Mouse (Mus musculus): Measurements from ENCODE around the gene Rhobtb1.
A peak's percentile ranks its signal among the peaks of the same experiment; 100 is the strongest.

Rhobtb1 gene

DNA sequence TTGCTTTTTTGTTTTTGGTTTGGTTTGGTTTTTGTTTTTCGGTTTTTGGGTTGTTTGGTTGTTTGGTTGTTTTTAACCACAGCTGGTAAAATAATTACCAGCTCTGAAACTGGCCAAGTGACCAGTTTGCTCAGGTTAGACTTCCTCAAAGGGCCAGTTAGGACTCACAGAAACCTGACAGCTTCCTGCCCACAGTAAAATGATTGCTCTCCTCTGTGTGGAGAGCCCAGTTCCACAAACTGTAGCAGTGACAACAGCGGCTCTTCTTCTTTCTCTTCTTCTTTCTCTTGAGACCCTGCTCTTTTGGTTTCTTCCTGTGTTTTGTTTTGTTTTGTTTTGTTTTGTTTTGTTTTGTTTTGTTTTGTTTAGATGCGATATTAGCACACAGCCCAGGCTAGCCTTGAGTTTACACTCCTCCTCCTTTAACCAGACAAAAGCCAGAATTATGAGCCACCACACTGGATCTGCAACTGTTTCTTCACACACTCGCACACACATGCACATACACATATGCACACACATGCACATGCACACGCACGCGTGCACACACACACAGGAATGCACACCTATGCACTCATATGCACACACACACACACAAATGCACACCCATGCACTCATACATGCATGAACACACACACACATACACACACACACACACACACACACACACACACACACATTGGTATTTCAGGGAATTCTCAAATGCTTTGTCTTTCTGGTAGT is 96.2 kb downstream of the Rhobtb1 start:
- DNase-seq (ENCODE audit: low read depth) = no peak

DNA sequence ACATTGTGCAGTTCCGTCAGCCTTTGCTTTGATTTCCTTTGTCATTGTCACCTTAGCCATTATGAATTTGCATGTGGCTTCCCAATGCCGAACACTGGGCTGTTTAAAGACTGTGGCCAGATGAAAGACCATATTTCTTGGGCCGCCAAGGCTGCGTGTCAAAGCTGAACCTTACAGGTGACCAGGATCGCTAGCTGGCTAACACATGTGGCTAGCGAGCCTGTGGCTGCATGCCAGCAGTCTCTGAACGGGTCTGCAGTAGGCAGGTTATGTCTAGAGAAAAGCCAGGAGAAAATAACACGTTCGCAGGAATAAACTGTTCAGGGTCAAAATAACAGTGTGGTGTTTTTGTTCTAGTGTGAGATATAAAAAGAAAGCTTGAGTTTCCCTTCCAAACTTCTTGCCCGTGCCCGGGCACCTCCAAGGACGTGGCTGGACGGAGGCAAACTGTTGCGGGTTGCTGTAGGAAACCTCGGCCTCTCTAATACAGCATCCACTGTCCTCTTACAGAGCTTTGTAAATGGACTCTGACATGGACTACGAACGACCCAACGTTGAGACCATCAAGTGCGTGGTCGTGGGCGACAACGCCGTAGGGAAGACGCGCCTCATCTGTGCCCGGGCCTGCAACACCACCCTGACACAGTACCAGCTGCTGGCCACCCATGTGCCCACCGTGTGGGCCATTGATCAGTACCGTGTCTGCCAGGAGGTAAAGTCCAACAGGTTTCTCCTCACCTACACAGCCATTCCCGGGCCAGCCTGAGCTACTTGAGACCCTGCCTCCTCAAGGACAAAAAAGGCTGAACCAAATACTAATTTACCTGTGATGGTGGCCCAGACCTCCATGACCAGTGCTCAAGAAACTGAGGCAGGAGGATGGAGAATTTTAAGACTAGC is 97.3 kb downstream of the Rhobtb1 start:
- no peak for DNase-seq (ENCODE audit: low read depth)

DNA sequence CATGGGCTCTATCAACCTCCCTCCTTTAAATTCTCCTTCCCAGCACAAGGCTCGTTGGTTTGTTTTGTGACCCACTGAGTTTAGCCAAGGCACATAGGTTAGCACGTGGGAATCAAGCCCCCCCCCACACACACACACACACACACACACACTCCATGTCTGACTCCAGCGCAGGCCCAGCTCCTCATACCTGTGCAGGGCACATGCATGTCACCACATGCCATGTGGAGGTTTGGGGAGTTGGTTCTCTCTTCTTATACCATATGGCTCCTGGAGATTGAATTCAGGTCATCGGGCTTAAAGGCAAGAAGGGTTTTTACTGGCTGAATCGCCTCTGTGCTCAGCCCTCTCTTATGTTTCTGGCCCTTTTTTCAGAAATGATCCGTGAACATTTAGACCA is 100.0 kb downstream of the Rhobtb1 start:
- DNase-seq (ENCODE audit: low read depth) = no peak

DNA sequence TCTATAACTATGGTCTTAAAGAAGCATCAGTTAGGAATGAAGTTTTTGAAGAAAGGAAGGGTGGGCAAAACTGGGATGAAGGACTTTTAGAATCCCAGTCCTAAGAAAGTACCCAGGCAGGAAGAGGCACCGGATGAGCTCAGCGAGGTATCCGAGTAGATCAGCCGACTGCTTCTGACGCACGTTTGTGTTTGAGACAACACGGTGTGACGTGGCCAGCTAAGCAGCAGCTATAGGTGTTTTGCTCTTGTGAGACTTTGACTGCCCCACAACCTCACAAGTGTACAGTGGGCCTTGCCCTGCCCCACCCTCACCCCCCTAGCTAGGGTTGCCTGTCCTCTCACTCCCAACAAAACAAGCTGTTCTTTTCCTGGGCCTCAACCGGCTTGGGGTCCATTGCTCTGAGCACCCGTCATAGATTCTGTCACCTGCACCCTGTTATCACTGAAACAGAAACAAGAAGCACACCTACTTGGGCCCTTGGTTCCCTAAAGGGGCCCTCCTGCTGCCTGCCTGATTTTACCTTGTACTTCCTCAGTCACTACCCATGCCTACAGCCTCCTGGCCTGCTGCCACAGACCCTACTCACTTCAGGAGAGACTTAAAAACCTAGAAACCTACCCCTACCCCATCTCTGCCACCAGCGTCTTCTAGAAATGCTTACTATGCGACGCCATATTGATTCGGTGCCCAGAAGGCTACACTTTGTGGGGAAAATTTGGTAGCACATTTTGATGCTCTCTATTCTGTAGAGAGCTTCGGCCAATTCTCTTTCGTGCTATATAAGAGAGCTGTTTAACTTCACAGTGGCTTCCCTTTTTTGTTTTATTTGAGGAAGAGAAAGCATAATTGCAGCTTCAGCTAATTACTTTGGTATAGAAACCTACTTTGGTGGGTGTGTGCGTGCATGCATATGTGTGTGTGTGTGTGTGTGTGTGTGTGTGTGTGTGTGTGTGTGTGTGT is 101.2 kb downstream of the Rhobtb1 start:
- no peak for DNase-seq (ENCODE audit: low read depth)

DNA sequence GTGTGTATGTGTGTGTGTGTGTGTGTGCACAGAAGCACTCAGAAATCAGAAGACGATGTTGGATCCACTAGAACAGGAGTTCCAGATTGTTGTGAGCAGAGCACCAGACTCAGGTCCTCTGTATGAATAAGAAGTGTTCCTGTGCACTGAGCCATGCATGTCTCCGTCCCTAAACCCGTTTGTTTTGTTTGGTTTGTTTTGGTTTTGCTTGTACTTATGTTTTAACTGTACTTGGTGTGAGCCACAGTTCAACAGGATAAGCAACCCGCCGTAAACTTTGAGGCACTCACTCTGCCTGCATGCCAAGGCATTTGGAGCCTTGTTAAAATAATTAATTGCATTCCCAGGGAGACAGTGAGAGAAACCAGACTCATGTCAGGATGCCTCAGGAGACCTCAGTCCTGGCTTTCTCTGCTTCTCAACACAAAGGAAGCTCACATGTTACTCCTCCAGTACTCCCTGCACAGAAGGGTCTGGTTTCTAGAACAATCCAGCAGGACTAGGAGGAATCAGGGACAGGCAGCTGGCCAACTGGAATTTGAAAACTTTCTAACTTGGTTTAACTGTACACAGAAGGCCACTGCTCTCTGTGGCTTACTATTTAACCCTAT is 101.9 kb downstream of the Rhobtb1 start:
- DNase-seq (ENCODE audit: low read depth) = no peak

DNA sequence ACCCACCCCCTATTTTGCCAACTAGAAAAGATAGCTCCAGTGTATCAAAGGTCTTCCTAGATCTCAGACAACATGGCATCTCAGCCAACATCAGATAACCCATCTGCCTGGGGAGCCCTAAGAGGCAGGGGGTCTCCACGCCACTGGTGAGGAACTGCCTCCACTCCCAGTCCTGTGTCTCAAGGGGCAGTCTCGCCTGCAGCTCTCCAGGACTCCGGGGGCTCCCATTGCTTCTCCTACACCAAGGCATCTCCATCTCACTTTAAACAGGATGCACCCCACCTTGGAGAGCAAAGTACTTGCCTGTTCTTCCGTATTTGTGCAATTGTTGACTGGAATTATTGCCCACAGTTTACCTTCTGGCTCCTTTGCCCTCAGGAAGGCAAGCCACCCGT is 102.4 kb downstream of the Rhobtb1 start:
- no peak for DNase-seq (ENCODE audit: low read depth)

DNA sequence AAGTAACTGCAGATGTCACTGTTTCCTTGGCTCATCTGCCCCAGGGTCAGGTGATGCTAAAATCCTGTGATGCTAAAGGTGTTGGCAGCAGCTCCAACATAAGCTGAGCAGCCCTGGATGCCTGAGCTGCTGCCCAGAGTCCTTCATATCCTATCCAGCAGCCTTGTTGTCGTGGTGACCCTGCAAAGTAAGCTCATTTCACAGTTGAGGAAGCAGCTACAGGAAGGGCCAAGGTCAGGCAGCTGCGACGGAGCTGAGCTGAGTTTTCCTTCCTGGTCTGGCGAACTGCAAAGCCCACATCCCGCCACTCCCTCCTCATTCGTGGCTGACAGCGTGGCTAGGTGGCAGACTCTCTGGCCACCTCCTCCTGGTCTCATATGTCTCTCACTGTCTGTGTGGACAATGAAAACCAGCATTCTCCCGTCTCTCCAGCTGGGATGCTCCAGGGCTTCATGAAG is 103.2 kb downstream of the Rhobtb1 start:
- no peak for DNase-seq (ENCODE audit: low read depth)

DNA sequence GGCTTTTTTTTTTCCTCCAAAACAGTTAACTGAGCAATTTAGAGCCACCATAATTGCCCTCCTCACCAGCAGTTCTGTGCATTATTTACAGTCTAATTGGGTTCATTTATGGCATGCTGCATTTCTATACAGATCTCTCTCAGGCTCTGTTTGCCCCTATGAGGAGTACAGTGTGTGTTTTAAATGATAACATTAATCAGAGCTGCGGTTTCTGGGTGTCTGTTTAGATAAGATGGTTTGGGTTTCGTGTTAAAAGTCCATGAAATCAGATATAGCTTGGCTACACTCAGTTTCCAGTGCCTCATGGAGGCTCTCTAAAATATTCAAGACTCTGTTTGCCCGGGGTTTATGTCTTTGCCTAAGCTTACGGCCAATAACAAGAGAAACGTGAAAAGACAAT is 104.4 kb downstream of the Rhobtb1 start:
- DNase-seq (ENCODE audit: low read depth) = peak; percentile 21

DNA sequence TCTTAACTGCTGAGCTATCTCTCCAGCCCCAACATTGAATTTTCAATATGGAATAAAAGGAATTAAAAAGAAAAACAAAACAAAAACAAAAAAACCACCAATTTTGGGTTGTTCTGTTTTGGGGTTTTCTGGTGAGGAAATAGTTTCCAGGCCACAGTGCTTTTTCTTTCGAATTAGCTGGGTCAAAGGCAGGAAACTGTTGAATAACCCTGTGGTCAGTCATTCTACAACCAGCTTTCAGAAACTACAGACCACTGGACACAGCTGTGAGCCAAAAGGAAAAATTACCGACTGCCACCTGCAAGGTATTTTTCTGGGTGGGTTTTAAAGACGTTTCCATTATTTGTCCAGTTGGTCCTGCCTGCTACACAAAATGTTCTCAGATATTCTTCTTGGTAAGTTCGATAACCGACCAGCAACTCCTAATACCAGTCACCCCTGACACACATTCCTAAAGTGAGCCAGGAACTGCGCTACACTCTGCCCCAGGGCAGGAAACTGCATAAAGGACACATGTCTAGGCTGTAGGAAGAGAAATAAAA is 106.4 kb downstream of the Rhobtb1 start:
- DNase-seq (ENCODE audit: low read depth) = no peak

DNA sequence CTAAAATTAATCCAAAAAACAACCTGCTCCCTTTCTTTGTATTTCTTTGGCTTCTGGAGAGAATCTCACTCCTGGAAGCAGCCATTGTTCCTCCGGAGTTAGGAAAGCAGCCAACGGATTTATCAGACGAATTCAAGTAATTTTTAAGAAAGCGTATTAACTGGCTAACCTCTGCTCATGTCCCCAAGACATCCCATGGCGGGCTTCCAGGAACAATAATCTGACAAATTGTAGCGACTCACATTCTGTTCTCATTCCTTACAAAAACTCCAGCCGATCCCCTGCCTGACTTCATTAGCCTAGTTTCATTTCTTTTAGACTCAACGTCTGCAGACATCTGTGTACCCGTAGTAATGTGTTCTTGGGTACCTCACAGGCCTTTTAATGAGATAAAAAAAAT is 107.4 kb downstream of the Rhobtb1 start:
- no peak for DNase-seq (ENCODE audit: low read depth)

DNA sequence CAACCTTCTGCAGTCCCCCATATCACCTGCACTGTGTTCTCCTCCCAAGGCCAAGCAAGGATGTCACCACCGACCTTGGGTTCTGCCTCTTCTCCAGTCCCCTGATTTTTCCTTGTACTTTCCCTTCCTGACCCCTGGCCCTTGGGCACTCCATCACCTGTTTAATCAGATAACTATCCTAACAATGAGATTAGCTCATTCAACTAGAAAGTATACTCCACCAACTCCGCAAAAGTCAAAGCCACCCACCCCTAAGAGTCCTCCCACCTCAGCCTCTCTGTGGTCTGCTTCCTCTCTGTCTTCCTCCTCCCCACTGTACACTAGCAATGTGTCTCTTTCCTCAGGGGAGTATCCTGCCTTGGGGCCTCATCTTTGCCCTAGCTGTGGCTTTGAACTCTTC is 107.9 kb downstream of the Rhobtb1 start:
- DNase-seq (ENCODE audit: low read depth) = no peak

DNA sequence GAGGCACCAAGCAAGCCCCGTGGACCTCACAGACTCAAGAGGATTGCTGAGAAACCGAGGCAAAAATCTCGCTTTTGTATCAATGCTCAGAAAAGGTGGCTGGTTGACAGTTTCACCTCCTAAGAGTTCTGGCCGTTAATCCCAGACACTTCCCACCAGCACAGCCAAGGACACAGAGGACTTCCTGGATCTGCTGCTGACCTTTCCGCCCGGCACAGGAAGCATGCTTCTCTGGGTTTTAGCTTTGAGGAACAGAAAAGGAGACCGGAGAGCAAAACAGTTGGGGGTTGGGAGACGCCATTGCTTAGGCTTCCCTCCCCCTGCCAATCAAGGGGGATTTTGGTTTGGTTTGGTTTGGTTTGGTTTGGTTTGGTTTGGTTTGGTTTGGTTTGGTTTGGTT is 108.7 kb downstream of the Rhobtb1 start:
- DNase-seq (ENCODE audit: low read depth) = no peak

DNA sequence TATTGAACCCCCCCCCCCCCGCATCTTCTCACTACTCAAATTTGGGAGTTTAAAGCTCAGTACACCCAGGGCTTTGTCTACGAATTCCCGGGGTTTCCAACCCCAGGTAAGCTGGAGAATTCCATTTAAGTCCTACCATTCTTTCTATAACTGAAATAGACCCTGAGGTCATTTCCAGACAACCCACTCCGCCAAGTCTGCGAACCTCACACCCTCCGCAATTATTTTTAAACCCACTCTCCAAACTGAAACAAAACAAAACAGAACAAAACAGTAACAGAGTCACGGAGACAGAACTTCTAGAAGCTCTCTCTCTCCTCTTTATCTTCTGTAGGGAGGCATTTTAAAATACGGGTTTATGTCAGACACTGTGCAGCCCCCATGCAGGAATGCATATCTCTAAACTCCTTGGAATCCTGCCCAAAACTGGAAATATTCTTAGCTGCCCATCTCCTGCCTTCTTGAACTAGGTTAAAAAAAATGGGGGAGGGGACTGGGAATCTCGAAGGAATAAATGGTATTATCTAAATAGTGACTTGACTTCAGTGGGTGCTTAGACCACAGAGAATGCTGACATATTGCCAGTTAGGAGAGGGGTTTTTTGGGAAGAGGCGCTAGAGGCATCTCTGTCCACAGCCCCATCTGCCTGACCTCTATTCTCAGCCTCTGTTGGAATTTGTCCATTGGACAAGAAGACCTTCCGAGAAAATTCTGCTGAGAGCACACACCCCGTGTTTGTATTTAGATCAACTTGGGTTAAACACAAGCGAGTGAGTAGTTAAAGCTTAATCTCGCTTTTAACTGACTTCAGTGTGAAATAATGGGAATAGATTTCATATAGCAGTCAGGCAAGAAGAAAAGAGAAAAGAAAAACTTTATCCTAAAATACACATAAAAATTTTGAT is 111.9 kb downstream of the Rhobtb1 start:
- no peak for DNase-seq (ENCODE audit: low read depth)

DNA sequence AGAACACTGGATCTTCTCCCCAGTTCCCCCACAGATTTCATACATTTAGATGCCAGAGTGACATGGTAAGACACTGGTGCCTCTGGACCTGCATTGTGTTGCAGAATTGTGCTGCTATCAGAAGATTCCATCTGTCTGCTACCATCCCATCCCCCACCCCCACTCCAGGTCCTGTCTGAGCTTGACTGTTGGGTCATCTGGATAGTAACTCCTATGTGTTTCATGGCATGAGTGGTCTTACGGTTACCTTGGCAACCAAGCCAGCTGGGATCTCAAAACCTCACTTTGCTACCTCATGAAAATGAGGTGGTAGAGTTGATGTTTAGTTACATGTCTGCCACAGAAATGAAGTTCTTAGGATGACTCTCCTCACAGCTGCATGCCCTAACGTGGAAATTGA is 112.7 kb downstream of the Rhobtb1 start:
- DNase-seq (ENCODE audit: low read depth) = no peak

DNA sequence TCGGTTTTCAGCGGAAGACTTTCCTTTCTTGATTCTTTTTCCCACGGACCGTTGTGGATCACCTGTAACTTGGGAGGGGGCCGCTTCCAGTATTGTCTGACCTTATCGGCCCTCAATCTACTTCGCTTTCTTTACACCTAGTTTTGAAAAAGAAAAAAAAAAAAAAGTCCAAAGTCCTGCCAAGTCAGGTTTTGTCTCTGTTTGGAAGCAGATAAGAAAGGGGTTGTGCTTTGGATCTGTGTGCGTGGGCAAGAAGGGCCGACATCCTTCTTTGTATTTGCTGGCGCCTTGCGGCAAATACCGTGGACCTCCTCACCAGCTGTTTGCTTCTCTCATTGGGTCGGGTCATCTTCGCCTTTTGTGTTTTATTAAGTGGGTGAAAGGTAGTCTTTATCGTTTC is 114.2 kb downstream of the Rhobtb1 start:
- DNase-seq (ENCODE audit: low read depth) = no peak

DNA sequence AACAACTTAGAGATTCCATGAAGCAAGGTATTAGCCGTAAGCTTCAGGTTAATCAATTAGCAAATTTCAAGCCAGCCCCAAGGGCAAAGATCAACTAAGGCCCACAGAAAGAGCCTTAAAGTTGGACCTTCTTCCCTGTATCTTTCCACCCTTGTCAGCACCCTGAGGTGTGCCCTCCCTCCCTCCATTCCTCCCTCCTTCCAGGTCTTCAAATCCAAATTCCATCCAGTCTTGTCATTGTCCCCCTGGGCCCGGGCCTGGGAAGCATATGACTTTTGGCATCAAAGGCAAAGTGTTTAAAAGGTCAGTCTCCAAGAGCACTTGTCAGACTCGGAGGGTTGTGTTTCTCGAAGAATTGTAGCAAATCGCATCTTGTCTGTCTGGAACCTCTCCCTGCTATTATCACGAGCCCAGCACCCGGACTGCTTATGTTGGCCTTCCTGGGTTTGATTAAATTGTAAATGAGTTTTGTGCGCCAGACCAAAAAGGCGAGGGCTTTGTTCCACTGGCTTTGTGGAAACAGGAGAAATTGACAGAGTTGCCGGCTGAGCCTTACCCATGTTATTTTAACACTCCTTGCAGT is 116.9 kb downstream of the Rhobtb1 start:
- no peak for DNase-seq (ENCODE audit: low read depth)

DNA sequence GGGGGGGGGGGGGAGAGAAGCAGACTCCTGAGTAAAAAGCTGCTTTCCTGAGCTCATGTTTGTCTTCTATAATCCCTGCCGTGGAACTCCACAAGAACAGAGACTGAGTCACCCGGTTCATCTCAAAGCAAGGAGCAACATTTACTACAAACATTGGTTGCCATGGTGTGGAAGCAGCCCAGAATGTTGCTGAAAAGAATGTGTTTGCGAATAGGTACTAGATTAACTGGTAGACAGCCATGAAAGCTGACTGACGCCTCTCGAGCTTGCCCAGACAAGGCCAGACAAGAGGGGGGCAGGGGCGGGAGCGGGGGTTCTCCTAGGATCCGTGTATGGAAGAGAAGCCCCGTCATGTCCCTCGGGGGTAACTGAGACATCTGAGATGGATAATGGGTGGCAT is 120.2 kb downstream of the Rhobtb1 start:
- no peak for DNase-seq (ENCODE audit: low read depth)

DNA sequence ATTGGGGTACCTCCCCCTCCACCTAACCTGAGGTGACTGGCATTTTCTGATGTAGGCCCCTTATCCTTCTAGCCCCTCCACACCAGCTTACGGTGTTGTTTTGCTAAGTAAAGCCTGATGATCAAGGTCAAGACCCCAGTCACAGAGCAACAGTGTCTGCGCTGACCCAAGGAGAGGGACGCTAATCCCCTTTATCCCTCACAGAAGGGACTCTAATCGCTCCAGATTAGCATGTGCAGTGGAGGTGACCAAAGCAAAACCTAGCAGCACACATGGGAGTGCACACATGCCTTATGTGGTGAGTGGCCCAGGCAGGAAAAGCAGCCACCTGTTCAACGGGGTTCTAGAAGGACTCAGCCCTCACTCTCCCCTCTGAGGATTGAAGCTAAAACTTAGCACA is 123.0 kb downstream of the Rhobtb1 start:
- no peak for DNase-seq (ENCODE audit: low read depth)

DNA sequence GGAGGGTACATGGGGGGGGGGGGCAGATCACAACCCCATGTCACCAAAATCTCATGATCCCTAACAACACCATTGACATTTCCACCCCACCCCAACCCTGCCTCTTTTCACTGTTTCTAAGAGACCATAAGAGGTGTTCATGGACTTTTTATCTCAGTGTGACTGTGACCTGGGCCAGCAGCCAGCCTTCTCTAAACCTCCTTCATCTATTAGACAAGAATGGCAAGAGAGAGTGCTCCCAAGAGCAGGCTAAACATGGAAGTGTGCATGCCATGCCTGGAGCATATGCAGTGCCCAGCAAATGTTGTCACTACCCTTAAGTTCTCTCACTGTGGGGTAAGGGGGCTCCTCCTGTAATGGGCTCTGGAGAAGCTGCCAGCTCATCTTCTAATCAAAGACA is 123.5 kb downstream of the Rhobtb1 start:
- no peak for DNase-seq (ENCODE audit: low read depth)
